Mouse (Mus musculus) E14TG2a.4 (cell line): ENCODE measurements around the gene Vtn.

Experiments
- CTCF ChIP-seq: conservative IDR thresholded peaks from 2 replicates; pipeline ENCODE4 v1.5.1; 2014; ENCODE audit warnings: low read length
- POU5F1 ChIP-seq: IDR thresholded peaks from 2 replicates; pipeline ENCODE4 v1.6.1; 2014; ENCODE audit warnings: low read length, borderline replicate concordance

DNA sequence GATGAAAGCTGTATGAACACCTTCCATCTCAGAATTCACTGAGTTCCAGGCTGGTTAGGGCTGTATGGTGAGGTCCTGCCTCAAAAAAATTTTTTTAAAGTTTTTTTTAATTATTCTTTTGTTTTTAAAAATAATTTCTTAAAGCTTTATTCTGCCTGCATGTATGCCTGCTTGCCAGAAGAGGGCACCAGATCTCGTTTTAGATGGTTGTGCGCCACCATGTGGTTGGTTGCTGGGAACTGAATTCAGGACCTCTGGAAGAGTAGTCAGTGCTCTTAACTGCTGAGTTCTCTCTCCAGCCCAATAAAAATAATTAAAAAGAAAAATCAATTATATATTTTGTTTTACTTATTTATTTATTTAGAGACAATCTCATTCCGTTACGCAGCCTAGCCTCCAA, 45.2 kb upstream of the Vtn start:
- TF ChIP-seq CTCF (peak; percentile 95), POU5F1 (no peak)
